Mouse (Mus musculus): ENCODE data around the gene Smg9.
A peak's percentile ranks its signal among the peaks of the same experiment; 100 is the strongest.

- TF ChIP-seq JUND (IDR thresholded peaks at IDR 0.05; ENCODE audit: low read depth, low read length): no peak
- TF ChIP-seq EP300 (IDR thresholded peaks at IDR 0.05; ENCODE audit: low read depth in 1 of 2, low read length in 2 of 2): peak in 1 of 2 experiments; percentile 49; a peak in 1 of 4 replicates
- peak; percentile 11; the same call in 1 of the 2 replicates for TF ChIP-seq CHD2 (IDR thresholded peaks at IDR 0.05; ENCODE audit: low read length)
- peak; percentile 67 to 79; a peak in 3 of 4 replicates for TF ChIP-seq POLR2A (IDR thresholded peaks at IDR 0.05; ENCODE audit: control insufficient read depth in 1 of 2, insufficient read depth in 1 of 2, low read depth in 1 of 2, low read length in 2 of 2, poor library complexity in 1 of 2)
- no peak for TF ChIP-seq CTCF (IDR thresholded peaks at IDR 0.05 in 2 of 3, conservative IDR thresholded peaks at IDR 0.05 in 1 of 3; ENCODE audit: control insufficient read depth in 1 of 3, insufficient read depth in 1 of 3, low read depth in 2 of 3, low read length in 3 of 3, poor library complexity in 1 of 3, severe bottlenecking in 1 of 3)
- TF ChIP-seq UBTF (IDR thresholded peaks at IDR 0.05; ENCODE audit: borderline replicate concordance, insufficient read depth, low read depth, low read length): no peak
- TF ChIP-seq HCFC1 (IDR thresholded peaks at IDR 0.05; ENCODE audit: low read depth, low read length): 0 out of 2 replicates have a peak, but pooled peaks have one; percentile 15
- TF ChIP-seq TCF12 (IDR thresholded peaks at IDR 0.05; ENCODE audit: low read depth, low read length): peak; percentile 47
- TF ChIP-seq MAZ (IDR thresholded peaks at IDR 0.05; ENCODE audit: low read depth, low read length): peak; percentile 64; the same call in 1 of the 2 replicates
- no peak for TF ChIP-seq RAD21 (IDR thresholded peaks at IDR 0.05; ENCODE audit: low read depth, low read length)
- TF ChIP-seq CHD1 (IDR thresholded peaks at IDR 0.05; ENCODE audit: low read depth, low read length): no peak
- TF ChIP-seq MAFK (IDR thresholded peaks at IDR 0.05; ENCODE audit: borderline replicate concordance, low read depth, low read length): no peak
- no peak for TF ChIP-seq BHLHE40 (IDR thresholded peaks at IDR 0.05; ENCODE audit: borderline replicate concordance, low read depth, low read length)
Observed at GRCm38 (mm10) chr7:24369731-24370541, 29.5 kb upstream of the Smg9 start, which contains the start of gene Kcnn4.
